ENCODE assay signal across 8 mouse cellular contexts in genomic region chr13:21717397-21718357, GRCm38 (mm10). TPM values are rescaled to one million over a fixed set of nuclear protein-coding genes. Genes with fewer than 3 reads are reported as not detected.
DNase-seq lines count a peak whose midpoint lies in the region; ATAC-seq lines count a peak whose summit lies in the region.
"Not testable (repeated sequence)": the region's sequence is repeated elsewhere in the genome, so short reads cannot be mapped to it uniquely, and the experiment has no call there.

Gene Hist1h3h (plus strand): TSS chr13:21717659.

- H3K36me3 ChIP-seq in hindbrain, embryonic 16.5 days (ENCODE audit: control insufficient read depth, insufficient read depth, low read length): not testable (repeated sequence)

- peaks cover 28% of the 10 kb centered on the region for H3K4me1 ChIP-seq in hindbrain, embryonic 16.5 days (ENCODE audit: control insufficient read depth, insufficient read depth, low read depth, low read length)

- not testable (repeated sequence) for H3K27me3 ChIP-seq in hindbrain, embryonic 16.5 days (replicated peaks; ENCODE audit: control insufficient read depth, insufficient read depth, low read length)

- peak within 1 kb of the TSS; percentile 88 for H3K27ac ChIP-seq in hindbrain, embryonic 16.5 days (ENCODE audit: low read depth, low read length)

- under 1% methylated on average over 25 of the region's 56 CpGs for WGBS in hindbrain, embryonic 16.5 days

- peak; percentile 92 for DNase-seq in ZHBTc4 (ENCODE audit: low read depth, low spot score)
- peak; percentile 40 to 81 for DNase-seq in cerebellum, postnatal 4 days (ENCODE audit: low spot score in 2 of 2)
- DNase-seq in gastrocnemius, adult 18-20 months (ENCODE audit: low spot score): peak; percentile 40
- peak; percentile 83 to 92 for DNase-seq in left cerebral cortex, adult 18-20 months (ENCODE audit: low spot score in 2 of 2)
- peak; percentile 81 to 90 for DNase-seq in lung, postnatal 4 days
- peak; percentile 68 for DNase-seq in retina, postnatal 7 days (ENCODE audit: low read depth, low spot score)
- peak; percentile 45 to 64 for DNase-seq in urinary bladder, adult 18-20 months (ENCODE audit: low spot score in 2 of 2)

- H3K4me3 ChIP-seq in hindbrain, embryonic 16.5 days (ENCODE audit: low read length): peak within 1 kb of the TSS; percentile 45

- not testable (repeated sequence) for H3K9me3 ChIP-seq in hindbrain, embryonic 16.5 days (ENCODE audit: control insufficient read depth, low read length)

- ATAC-seq in hindbrain, embryonic 16.5 days: peak; percentile 57

- peak within 1 kb of the TSS; percentile 63 for H3K9ac ChIP-seq in hindbrain, embryonic 16.5 days (ENCODE audit: low read depth, low read length)

- peak within 1 kb of the TSS; percentile 94 for H3K4me2 ChIP-seq in hindbrain, embryonic 16.5 days (ENCODE audit: low read length)

RNA-seq across cellular contexts. Expression of gene Hist1h3h, which starts in this region (rescaled TPM):
- 1 to 10 TPM in 1 of 2 experiments, not detected in 1; 2.3 TPM for total RNA-seq in gastrocnemius, adult 18-20 months (2021)
- 0.98 TPM in 1 of 2 replicates, not detected in the other for polyA plus RNA-seq in hindbrain, embryonic 16.5 days (2015; fragmentation: Nextera tagmentation; extraction: Ambion mirVana)
- 10 to 100 TPM; 57.9 to 62.6 TPM for total RNA-seq in left cerebral cortex, adult 18-20 months (2021)

Comparison
In these comparisons a context has a peak if more than half of its experiments do, and no peak if none do; other contexts are left out.
1. Peak in every context shown above with its lines: DNase-seq, ATAC-seq, H3K4me3 ChIP-seq and H3K27ac ChIP-seq.
2. RNA of gene Hist1h3h (total RNA-seq): 57.9 to 62.6 TPM in left cerebral cortex, adult 18-20 months; 2.3 TPM in gastrocnemius, adult 18-20 months; every median in the first group is over 10 times any median in the second.
3. Peak in ATAC-seq, H3K4me3 ChIP-seq, H3K27ac ChIP-seq, H3K9ac ChIP-seq and H3K4me2 ChIP-seq in hindbrain, embryonic 16.5 days; RNA of the gene not detected or under 1 TPM.
4. DNase-seq: peak in every context shown above with its lines; median percentile 92 in ZHBTc4; 88 in left cerebral cortex, adult 18-20 months; 86 in lung, postnatal 4 days; 68 in retina, postnatal 7 days; 60 in cerebellum, postnatal 4 days; 54 in urinary bladder, adult 18-20 months; 40 in gastrocnemius, adult 18-20 months.